Mouse (Mus musculus) megakaryocyte progenitor cell, adult 5-6 weeks (primary cell): ENCODE measurements around the gene Nhlrc4. TPM values are rescaled to one million over a fixed set of nuclear protein-coding genes. Genes with fewer than 3 reads are reported as not detected.

Source experiments
- ATAC-seq: replicated peaks from 2 replicates; pipeline ENCODE4 v1.8.0; 2016; ENCODE audit warnings: mild to moderate bottlenecking, moderate TSS enrichment, inconsistent platforms; ENCODE audit not compliant: poor library complexity
- total RNA-seq, 2 experiments: library from RNA; stranded (forward) in 1 of 2; stranded (reverse) in 1 of 2; fragments of 157-497, 149-512 nt in 1 of 2; fragments of 200-1000 nt in 1 of 2; gene quantifications; 2 replicates each; pipeline versions ENCODE4 v1.2.3 to v1.2.4; 2015 to 2017

Gene Nhlrc4
- not detected in 2 replicates for total RNA-seq (2015)
- not detected in 2 replicates for total RNA-seq (2017)

DNA sequence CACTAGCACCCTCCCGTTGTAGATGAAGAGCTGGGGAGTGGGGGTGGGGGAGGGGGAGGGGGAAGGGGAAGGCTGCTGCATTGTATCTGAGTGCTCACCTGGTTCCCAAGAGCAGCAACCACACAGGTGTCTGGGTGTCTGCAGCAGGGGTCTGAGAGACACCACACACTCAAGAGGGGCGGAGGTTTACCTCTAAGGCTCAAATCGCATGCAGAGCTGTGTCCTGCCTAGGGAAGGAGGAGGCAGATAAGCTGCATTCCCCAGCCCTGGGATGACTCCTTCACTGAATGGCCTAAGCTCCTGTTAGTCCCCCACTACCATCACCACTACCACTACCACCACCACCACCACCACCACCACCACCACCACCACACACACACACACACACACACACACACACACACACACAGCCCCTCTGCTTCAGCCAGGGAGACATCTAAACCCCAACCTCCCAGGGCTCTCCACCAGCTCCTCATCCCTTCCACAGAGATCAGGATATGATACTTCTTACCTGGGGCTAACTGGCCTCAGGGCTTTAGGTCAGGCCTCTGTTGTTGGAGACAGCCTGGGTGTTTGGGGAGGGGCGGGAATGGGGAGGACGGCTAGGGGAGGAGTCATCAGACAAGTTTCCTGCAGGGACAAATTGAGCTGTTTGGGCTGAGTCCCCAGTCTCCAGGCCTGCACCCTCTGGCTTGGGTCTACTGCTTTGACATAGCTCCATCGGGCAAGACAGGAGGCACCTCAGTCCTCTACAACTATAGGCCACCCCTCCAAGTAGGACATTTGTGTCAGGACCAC lies at the start of gene Nhlrc4, which contains the start of gene Pigq:
Gene Nhlrc4, minus strand, starts transcription at position 596 of the 798 bp plus-strand sequence.
Gene Pigq, minus strand, starts transcription at position 571 of the 798 bp plus-strand sequence.
- ATAC-seq: no peak

GRCm38 (mm10) chr17:25993489-25993888 lies 48.7 kb upstream of the Nhlrc4 start:
- no peak for ATAC-seq

DNA sequence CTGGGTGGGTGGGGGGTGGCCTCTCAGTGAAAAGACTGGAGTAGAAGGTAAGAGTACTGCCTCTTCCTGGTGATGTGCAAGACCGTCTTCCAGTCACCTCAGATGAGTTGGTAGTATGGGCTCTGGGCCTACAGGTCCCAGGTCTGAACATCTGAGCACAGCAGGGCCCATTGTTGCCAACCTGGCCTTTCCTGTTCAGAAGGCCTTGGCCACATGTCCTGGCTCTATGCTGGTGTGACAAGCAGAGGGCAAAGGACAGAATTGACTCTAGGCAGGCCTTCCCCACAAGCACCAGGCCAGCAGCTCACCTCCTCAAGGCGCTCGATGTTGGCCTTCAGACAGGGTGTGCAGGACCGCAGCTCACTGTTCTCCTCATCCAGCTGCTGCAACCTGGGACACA lies 47.5 kb upstream of the Nhlrc4 start:
- ATAC-seq: no peak

DNA sequence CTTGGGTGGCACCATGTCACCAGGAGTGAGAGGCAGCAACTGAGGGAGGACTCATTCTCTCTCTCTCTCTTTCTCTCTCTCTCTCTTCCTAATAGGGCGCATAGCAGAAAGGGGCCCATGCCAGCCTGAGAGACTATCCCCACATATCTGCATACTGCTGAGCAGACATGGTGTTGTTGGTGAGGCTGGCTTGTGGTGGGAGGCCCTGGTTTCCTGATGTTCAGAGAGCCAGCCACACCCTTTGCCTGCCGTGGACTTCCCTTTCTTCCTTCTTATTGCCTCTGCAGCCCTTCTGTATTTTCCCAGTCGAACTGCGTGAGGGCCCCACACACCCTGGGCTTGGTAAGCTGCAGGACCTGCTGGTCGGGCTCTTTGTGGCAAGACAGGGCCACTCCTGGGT lies 45.6 kb upstream of the Nhlrc4 start:
- ATAC-seq: peak; percentile 29; the same call in 1 of the 2 replicates

GRCm38 (mm10) chr17:25985306-25986294 lies 40.8 kb upstream of the Nhlrc4 start, which contains the start of gene Capn15:
TSS of gene Capn15 (minus strand) at chr17:25985796.
- ATAC-seq: peak; percentile 94

DNA sequence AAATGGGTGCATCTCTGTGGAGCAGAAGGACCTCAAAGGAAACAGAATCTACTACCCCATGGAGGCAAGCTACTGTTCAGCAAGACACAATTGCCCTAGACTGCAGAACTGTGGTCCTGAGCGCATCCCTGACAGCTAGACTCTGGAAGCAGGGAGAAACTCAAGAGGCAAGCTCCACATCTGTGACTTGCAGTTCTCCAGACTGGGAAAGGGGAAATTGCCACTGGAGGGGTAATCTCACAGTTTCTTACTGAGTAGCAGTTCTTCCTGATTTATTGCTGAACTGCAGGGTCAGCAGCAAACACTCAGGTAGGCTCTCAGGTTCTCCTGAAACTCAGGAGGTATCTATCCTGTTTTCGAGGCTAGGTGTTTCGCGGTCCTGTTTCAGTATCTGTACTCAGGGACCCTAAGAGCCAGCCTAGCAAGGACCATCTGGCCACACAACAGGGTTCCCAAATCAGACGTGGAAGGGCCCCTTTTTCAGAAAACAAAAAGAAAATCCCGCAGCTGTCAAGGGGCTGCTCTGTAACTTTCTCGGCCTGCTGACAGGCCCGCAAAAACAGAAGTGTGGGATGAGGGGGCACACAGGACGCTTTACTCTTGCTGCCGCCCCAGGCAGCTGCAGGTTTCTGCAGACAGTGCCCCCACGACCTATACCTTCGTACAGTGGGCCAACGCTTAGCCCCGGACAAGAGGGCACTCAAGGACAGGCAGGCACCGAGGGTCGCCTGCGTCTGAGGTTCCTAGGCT lies 40.0 kb upstream of the Nhlrc4 start:
- peak; percentile 7; the same call in 1 of the 2 replicates for ATAC-seq

DNA sequence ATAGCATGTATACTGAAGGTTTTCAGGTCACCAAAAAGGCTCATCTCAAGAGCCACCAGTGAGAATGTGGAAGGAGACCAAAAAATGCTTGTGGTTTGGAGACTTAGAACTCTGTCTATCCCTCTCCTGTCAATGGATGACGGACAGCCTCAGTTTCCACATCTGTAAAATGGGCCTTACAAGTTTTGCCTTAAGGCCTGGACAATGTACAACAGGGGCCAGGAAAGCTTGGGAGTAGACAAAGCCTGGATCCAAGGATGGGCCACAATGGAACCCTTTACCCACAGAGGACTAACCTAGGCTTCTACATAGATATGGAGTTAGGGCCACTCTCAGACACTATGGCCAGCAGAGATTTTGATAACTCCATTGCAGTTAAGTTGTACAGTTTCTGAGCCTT lies 39.3 kb upstream of the Nhlrc4 start:
- no peak for ATAC-seq

DNA sequence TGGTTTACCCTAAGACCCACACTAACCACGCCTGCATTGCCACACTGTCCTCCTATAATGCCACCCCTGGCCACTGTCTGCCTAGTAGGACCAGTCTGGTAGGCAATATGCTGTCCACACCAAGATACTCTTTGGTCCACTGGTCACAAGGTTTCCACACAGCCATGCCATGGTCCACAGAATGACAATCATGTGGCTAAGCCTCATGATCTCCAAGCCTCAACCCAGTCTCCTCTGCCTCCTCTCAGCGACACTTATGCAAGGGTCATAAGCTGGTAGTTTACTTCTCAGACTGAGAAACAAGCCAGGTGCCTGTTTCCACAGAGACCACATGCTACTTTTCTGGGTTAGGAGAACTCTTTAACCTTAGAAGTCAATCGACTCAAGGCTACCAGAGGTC lies 38.2 kb upstream of the Nhlrc4 start:
- ATAC-seq: no peak

- no peak for ATAC-seq
Measured at GRCm38 (mm10) chr17:25980854-25981253, 36.1 kb upstream of the Nhlrc4 start.

DNA sequence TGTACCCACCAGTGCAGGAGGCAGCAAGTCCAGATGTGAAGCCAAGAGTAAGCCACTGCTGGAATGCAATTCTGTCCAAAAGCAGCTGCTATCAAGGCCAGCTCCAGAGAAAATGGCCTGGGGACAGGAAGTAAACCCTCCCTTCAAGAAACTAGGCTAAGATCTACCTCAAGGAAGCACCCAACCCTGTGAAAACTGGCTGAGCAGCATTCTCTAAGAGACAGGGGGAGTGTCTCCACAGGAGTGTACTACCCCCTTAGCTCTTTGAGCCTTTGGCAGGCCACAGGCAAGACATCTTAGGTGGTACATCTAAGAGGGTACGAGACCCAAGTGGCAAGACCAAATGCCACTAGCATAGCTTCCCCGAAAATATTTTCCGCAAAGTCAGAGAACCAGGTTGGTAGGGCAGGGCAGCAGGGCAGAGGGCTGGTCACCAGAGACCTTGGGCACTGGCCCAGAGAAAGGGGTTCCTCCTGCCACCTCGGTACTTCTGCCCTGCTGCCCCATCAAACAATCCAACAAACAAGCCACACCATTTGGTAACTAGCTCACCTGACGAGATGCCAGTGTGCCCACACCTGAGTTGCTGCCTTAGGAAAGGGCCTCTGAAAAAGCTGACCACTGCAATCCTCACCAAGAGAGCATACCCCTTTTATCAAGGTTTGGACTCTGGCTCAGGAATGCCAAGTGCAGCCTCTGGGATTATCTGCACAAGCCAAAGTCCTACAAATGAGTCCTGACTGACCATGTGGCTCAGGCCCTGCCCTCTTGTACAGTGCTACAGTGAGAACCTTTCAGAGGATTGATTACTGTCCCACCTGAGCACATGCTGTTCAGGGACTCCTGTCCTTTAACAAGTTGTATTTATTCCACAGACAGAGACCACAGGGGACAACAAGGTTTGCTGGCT lies 35.3 kb upstream of the Nhlrc4 start:
- no peak for ATAC-seq

GRCm38 (mm10) chr17:25970954-25971707 lies 26.4 kb upstream of the Nhlrc4 start:
- no peak for ATAC-seq

GRCm38 (mm10) chr17:25970448-25970847 lies 25.7 kb upstream of the Nhlrc4 start:
- peak; percentile 50 for ATAC-seq

- ATAC-seq: no peak
Measured at GRCm38 (mm10) chr17:25968176-25968575, 23.4 kb upstream of the Nhlrc4 start.

DNA sequence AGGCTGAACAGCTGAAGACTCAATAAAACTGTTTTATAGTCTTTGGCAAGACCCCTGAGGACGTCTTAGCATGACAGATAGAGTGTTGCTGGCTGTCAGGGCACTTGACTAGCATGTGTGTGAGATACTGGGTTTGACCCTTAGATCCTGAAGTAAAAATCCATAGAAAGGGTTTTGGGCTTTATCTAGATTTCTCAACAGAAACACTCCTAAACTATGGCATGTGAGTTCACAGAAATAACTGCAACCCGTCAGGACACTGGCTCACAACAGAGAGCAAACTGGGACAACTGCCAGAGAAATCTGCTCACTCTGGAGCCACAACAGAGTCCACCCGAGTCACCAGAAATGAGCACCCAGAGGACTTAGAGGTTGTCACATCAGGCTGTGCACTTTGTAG lies 22.9 kb upstream of the Nhlrc4 start:
- ATAC-seq: no peak

DNA sequence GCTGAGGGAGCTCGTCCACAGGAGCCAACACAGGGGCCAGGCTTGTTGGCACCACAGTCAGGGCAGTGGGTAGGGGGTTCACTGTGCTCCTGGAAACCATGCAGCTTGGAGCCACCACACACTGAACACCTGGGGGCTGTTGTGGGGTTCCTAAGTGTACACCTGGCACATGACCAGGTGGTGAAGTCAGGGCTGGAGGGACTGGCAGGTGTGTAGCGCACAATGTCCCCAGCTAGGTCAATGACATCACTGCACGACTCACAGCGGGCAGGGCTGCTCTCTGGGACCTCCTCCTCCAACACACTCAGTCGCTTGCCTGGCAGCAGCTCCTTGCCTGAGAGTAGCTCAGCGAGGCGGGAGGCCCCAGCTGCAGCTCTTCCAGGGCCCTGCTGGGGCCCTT lies 19.5 kb upstream of the Nhlrc4 start:
- ATAC-seq: no peak

DNA sequence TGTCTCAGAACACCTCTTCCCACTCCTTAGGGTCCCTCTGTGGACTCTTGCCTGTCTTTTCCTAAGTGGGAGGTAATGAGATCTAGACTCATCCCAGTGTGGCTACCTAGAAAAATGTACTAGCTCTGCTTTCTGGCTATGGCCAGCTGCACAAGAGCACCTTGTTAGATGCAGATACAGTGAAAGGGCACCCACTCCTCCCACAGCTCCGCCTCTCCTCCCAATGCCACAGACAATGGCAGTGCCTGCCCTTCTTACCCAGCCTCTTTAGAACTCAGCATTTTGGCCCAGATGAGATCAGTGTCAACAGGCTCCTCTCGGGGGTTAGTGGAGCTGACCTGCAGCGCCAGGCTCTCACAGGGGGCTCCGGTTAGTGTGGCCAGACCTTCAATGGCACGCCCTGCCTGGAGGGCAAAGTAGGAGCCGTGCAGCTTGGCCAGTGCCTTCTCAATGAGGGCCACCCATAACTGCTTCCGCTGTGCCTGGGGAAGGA lies 17.7 kb upstream of the Nhlrc4 start:
- ATAC-seq: no peak

- ATAC-seq: peak; percentile 93
Measured at GRCm38 (mm10) chr17:25961566-25961965, 16.8 kb upstream of the Nhlrc4 start.

DNA sequence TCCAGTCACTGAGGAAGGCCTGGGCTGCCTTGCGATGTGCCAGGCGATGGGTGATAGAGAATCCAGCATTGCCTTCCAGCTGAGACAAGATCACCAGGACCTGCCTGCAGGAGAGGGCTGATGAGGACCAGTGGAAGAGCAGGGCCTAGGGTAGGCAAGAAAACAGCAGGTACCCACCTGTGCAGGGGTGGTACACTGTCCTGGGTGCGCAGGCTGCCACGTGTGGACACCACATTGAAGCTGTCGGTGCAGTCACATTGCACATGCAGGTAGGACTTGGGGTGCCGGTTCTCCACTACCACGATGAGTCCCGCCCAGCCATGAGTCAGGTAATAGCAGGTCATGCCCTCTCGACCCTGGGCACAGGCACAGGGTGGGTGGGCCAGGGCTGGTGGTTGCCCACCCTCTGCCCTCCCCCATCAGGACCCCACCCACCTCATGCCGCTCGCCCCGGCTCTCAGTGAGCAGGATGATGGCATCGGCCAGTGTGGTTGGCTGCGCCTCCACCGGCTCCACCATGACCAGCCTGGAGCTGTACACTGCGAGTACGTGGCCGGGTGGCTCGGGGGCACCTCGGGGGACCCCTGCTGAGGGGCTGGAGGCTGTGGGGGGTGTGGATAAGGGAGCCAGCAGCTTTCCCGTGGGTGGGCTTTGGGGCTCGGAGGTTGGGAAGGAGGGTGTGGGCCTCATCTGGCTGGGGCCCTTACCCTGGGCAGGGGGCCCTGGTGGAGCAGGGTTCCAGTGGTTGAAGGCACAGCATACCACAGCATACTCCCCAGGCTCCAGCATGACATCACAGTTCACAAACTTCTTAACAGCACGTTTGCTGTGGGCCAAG lies 15.1 kb upstream of the Nhlrc4 start:
- no peak for ATAC-seq
